Mouse (Mus musculus): ENCODE measurements around the gene Elmo3. TPM values are rescaled to one million over a fixed set of nuclear protein-coding genes. Genes with fewer than 3 reads are reported as not detected.

Gene Elmo3
- total and polyA plus RNA-seq, 2 experiments from 2014 or later = 1.5 to 1.7 TPM

DNA sequence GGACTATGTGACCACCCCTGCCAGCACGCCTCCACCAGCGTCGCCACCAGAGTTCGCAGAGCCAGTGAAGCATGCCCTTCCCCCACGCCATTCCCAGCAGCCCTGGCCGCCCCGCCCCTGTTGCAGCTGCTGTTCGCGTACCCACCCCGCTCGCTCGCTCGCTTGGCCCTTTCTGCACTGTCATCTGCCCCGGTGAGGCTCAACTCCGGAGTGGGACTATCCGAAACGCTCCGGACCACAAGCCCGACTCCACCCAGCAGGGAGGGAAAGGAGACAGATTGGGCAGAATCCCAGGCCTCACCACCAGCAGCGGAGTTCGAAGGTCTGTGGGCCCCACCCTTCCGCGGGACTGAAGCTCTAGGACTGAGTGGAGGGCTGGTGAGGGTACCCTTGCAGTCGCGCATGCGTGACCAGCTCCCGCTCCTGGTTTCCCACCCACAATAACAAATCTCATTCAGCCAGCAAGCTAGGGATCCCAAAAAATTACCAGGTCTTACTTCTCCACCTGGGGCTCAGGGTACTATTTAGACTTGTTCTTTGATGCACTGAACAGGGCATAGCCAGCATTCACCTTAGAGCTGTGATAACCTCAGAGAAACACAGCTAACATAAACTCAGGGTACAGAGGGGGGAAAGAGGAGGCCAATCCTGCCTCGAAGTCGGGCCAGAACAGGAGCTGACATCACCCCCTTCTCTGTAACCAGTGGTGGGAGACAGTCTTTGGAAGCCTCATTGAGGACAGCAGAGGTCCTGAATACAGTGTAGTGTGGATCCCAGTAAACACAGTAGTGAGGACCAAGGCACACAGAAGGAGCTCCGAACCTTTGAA lies 28.9 kb upstream of the Elmo3 start:
- no peaks in the 10 kb centered on the region for H3K36me3 ChIP-seq (ENCODE audit: insufficient read depth, low read length)
- peak overlapping the region; percentile 83 for H3K4me2 ChIP-seq (ENCODE audit: low read depth, low read length)
- H3K9ac ChIP-seq (replicated peaks; ENCODE audit: low read length) = peak overlapping the region; percentile 40; the same call in 1 of the 2 replicates
- DNase-seq (ENCODE audit: low spot score) = peak; percentile 63
- peak overlapping the region; percentile 48 for H3K4me3 ChIP-seq (ENCODE audit: low read length)
- peaks cover 5% of the 10 kb centered on the region; the same call in 1 of the 2 replicates for H3K4me1 ChIP-seq (ENCODE audit: insufficient read depth, low read length)
- peaks cover 18% of the 10 kb centered on the region for H3K27me3 ChIP-seq (ENCODE audit: insufficient read depth, low read length)
- H3K9me3 ChIP-seq (ENCODE audit: low read length) = no peaks in the 10 kb centered on the region
- TF ChIP-seq CTCF (IDR thresholded peaks at IDR 0.05; ENCODE audit: low read depth) = peak; percentile 10; the same call in 1 of the 2 replicates
- WGBS = 2% methylated on average over 30 of the region's 30 CpGs
- peak overlapping the region; percentile 15; the same call in 1 of the 2 replicates for H3K27ac ChIP-seq
- peak; percentile 66 for ATAC-seq

- DNase-seq (ENCODE audit: low spot score) (peak; percentile 84), ATAC-seq (peak; percentile 67)
- Histone ChIP-seq H3K9me3 (ENCODE audit: low read length) (no peaks in the 10 kb centered on the region), H3K4me1 (ENCODE audit: insufficient read depth, low read length) (peaks cover 5% of the 10 kb centered on the region; the same call in 1 of the 2 replicates), H3K27ac (no peak overlapping the region), H3K27me3 (ENCODE audit: insufficient read depth, low read length) (peaks cover 5% of the 10 kb centered on the region), H3K36me3 (ENCODE audit: insufficient read depth, low read length) (no peaks in the 10 kb centered on the region), H3K4me2 (ENCODE audit: low read depth, low read length) (peak overlapping the region; percentile 43), H3K9ac (replicated peaks; ENCODE audit: low read length) (0 out of 2 replicates have a peak overlapping the region, but pooled peaks have one; percentile 22), H3K4me3 (ENCODE audit: low read length) (peak overlapping the region; percentile 19; the same call in 1 of the 2 replicates)
- WGBS = 5% methylated on average over 28 of the region's 28 CpGs
- TF ChIP-seq CTCF (IDR thresholded peaks at IDR 0.05; ENCODE audit: low read depth) = peak; percentile 54
These were observed 26.5 kb upstream of the Elmo3 start for GRCm38 (mm10) chr8:105278911-105279334.

- Histone ChIP-seq H3K9me3 (ENCODE audit: low read length) (no peaks in the 10 kb centered on the region), H3K4me1 (ENCODE audit: insufficient read depth, low read length) (peaks cover 7% of the 10 kb centered on the region; the same call in 1 of the 2 replicates), H3K36me3 (ENCODE audit: insufficient read depth, low read length) (no peaks in the 10 kb centered on the region), H3K27ac (no peak overlapping the region), H3K27me3 (ENCODE audit: insufficient read depth, low read length) (peaks cover 5% of the 10 kb centered on the region; the same call in 1 of the 2 replicates), H3K4me3 (ENCODE audit: low read length) (no peak overlapping the region), H3K4me2 (ENCODE audit: low read depth, low read length) (no peak overlapping the region), H3K9ac (replicated peaks; ENCODE audit: low read length) (no peak overlapping the region)
- ATAC-seq = no peak
- 68% methylated on average over 3 of the region's 3 CpGs for WGBS
- TF ChIP-seq CTCF (IDR thresholded peaks at IDR 0.05; ENCODE audit: low read depth) = no peak
- no peak for DNase-seq (ENCODE audit: low spot score)
These were observed 24.8 kb upstream of the Elmo3 start for GRCm38 (mm10) chr8:105280567-105280966.

- no peaks in the 10 kb centered on the region for H3K36me3 ChIP-seq (ENCODE audit: insufficient read depth, low read length)
These were observed 23.6 kb upstream of the Elmo3 start for GRCm38 (mm10) chr8:105281821-105282220.

GRCm38 (mm10) chr8:105282239-105282638 lies 23.2 kb upstream of the Elmo3 start:
- Histone ChIP-seq H3K4me1 (ENCODE audit: insufficient read depth, low read length) (peaks cover 17% of the 10 kb centered on the region), H3K27me3 (ENCODE audit: insufficient read depth, low read length) (no peaks in the 10 kb centered on the region), H3K9ac (replicated peaks; ENCODE audit: low read length) (no peak overlapping the region), H3K36me3 (ENCODE audit: insufficient read depth, low read length) (no peaks in the 10 kb centered on the region), H3K4me3 (ENCODE audit: low read length) (no peak overlapping the region), H3K27ac (no peak overlapping the region), H3K4me2 (ENCODE audit: low read depth, low read length) (no peak overlapping the region), H3K9me3 (ENCODE audit: low read length) (no peaks in the 10 kb centered on the region)
- ATAC-seq (no peak), DNase-seq (ENCODE audit: low spot score) (no peak)
- 92% methylated on average over 4 of the region's 4 CpGs for WGBS
- TF ChIP-seq CTCF (IDR thresholded peaks at IDR 0.05; ENCODE audit: low read depth) = no peak

More at GRCm38 (mm10) chr8:105281821-105282220, 23.6 kb upstream of the Elmo3 start:
- ATAC-seq = no peak
- no peak for TF ChIP-seq CTCF (IDR thresholded peaks at IDR 0.05; ENCODE audit: low read depth)
- H3K9ac ChIP-seq (replicated peaks; ENCODE audit: low read length) = no peak overlapping the region
- no peaks in the 10 kb centered on the region for H3K9me3 ChIP-seq (ENCODE audit: low read length)
- peaks cover 17% of the 10 kb centered on the region for H3K4me1 ChIP-seq (ENCODE audit: insufficient read depth, low read length)
- peaks cover 2% of the 10 kb centered on the region; the same call in 1 of the 2 replicates for H3K27me3 ChIP-seq (ENCODE audit: insufficient read depth, low read length)
- WGBS = 86% methylated on average over 12 of the region's 12 CpGs
- no peak overlapping the region for H3K4me3 ChIP-seq (ENCODE audit: low read length)
- no peak overlapping the region for H3K27ac ChIP-seq
- no peak overlapping the region for H3K4me2 ChIP-seq (ENCODE audit: low read depth, low read length)
- no peak for DNase-seq (ENCODE audit: low spot score)

GRCm38 (mm10) chr8:105283074-105283473 lies 22.3 kb upstream of the Elmo3 start:
- TF ChIP-seq CTCF (IDR thresholded peaks at IDR 0.05; ENCODE audit: low read depth) = peak; percentile 75
- DNase-seq (ENCODE audit: low spot score) = no peak
- H3K36me3 ChIP-seq (ENCODE audit: insufficient read depth, low read length) = no peaks in the 10 kb centered on the region
- WGBS = 31% methylated on average over 23 of the region's 23 CpGs
- no peaks in the 10 kb centered on the region for H3K27me3 ChIP-seq (ENCODE audit: insufficient read depth, low read length)
- peak; percentile 31; the same call in 1 of the 2 replicates for ATAC-seq
- H3K27ac ChIP-seq = no peak overlapping the region
- peaks cover 17% of the 10 kb centered on the region for H3K4me1 ChIP-seq (ENCODE audit: insufficient read depth, low read length)
- H3K9ac ChIP-seq (replicated peaks; ENCODE audit: low read length) = no peak overlapping the region
- H3K9me3 ChIP-seq (ENCODE audit: low read length) = no peaks in the 10 kb centered on the region
- no peak overlapping the region for H3K4me3 ChIP-seq (ENCODE audit: low read length)
- H3K4me2 ChIP-seq (ENCODE audit: low read depth, low read length) = no peak overlapping the region

All from hindbrain, postnatal 0 days (tissue).